Comparison of ENCODE assay signal across 17 mouse cellular contexts in the genomic region with DNA sequence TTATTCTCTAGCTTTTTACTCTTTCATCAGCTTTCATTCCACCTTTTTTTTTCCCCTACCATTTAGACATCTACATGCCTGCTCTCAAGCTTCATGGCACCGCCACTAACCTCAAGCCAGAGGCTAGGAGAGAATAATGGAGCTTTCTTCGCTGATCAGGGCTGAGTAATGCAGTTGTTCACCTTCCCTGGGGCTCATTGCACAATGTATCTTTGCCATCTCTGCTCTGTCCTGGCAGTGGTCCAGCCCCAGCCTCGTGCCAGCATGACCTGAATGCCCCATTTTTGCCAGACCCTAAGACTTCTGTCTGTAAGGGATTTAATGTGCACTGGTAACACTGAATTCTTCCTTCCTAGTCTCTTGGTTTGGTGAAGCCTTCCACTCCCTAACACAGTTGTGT.
DNase-seq lines count a peak whose midpoint lies in the region; TF ChIP-seq lines count a peak whose summit lies in the region.
"Had no signal": no experiment of that assay in that cellular context is flagged by ENCODE, and none has a peak within 500 bp of the region (broad histone marks: within the 10 kb centered on the region; RNA-seq: fewer than 3 reads in every experiment).

No protein-coding gene starts in this region.

- peak; percentile 11 for DNase-seq in adrenal gland, postnatal 14 days
- DNase-seq in adrenal gland, postnatal 25 days: no peak
- peak; percentile 36 to 40 for DNase-seq in urinary bladder, adult 18-20 months (ENCODE audit: low spot score in 2 of 2)
- no peak for DNase-seq in urinary bladder, postnatal 4 days (ENCODE audit: low spot score in 2 of 2)
- DNase-seq in brain, embryonic 14.5 days (ENCODE audit: low read depth): peak; percentile 25
- DNase-seq in kidney, adult 8-10 months: no peak
- DNase-seq in B cell, adult 2 months: no peak
- DNase-seq: cerebellum, adult 11 months; embryo, embryonic 11 days; heart, adult 11 months; heart, postnatal 14 days; kidney, adult 2 months; kidney, postnatal 36 days; layer of hippocampus, adult 9-11 months; lung, adult 18-20 months; right cerebral cortex, adult 18-20 months; thymus, postnatal 14 days had no signal

- TF ChIP-seq CTCF in brain, embryonic 14.5 days (IDR thresholded peaks at IDR 0.05; ENCODE audit: borderline replicate concordance, extremely low read depth, insufficient read depth, insufficient read length): no peak

- TF ChIP-seq POLR2A in brain, embryonic 14.5 days (IDR thresholded peaks at IDR 0.05; ENCODE audit: borderline replicate concordance, extremely low read depth, insufficient read depth, insufficient read length, poor library complexity, severe bottlenecking): no peak

Comparison
In these comparisons a context has a peak if more than half of its experiments do, and no peak if none do; other contexts are left out.
1. DNase-seq: peak in adrenal gland, postnatal 14 days (single experiment), urinary bladder, adult 18-20 months (2 of 2) and brain, embryonic 14.5 days (single experiment); none in adrenal gland, postnatal 25 days (single experiment), urinary bladder, postnatal 4 days (0 of 2), kidney, adult 8-10 months (0 of 2) and B cell, adult 2 months (0 of 2).